Mouse (Mus musculus) brown adipose tissue, adult 24 weeks (tissue): ENCODE data around the gene Rad9a. TPM values are rescaled to one million over a fixed set of nuclear protein-coding genes. Genes with fewer than 3 reads are reported as not detected.
"Not testable (repeated sequence)": the region's sequence is repeated elsewhere in the genome, so short reads cannot be mapped to it uniquely, and the experiment has no call there.

Experiments
- H3K27ac ChIP-seq: fragments of 200-500 bp; replicated peaks from 2 replicates; pipeline ENCODE4 v1.5.1; 2012; ENCODE audit warnings: low read depth, mild to moderate bottlenecking, low read length
- H3K4me1 ChIP-seq: fragments of 200-500 bp; 2 replicates; pipeline ENCODE4 v1.6.1; 2012; ENCODE audit warnings: low read length, mixed read lengths; ENCODE audit not compliant: control insufficient read depth, insufficient read depth, insufficient read length
- H3K4me3 ChIP-seq: fragments of 200-500 bp; 2 replicates; pipeline ENCODE4 v1.5.1; 2012; ENCODE audit warnings: low read depth, mild to moderate bottlenecking, low read length, moderate library complexity; ENCODE audit not compliant: insufficient read depth
- polyA plus RNA-seq: library from polyadenylated mRNA; stranded (reverse); fragments of >200 nt; gene quantifications from 2 replicates; pipeline ENCODE4 v1.2.4, GENCODE M21; 2012; ENCODE audit not compliant: missing spikeins, insufficient read depth, insufficient read length

Rad9a gene
- polyA plus RNA-seq, result 4.4 and 7.6 TPM in 2 replicates

GRCm38 (mm10) chr19:4201291-4201909, at the start of gene Rad9a:
Rad9a (minus strand) TSS chr19:4201662.
- Histone ChIP-seq H3K4me1 (peaks cover 10% of the 10 kb centered on the region), H3K4me3 (peak within 1 kb of the TSS; percentile 70), H3K27ac (peak within 1 kb of the TSS; percentile 58)

- H3K27ac ChIP-seq, result not testable (repeated sequence)
Observed at GRCm38 (mm10) chr19:4248683-4249082, 47.2 kb upstream of the Rad9a start.

GRCm38 (mm10) chr19:4247010-4247409, 45.5 kb upstream of the Rad9a start:
- no peaks in the 10 kb centered on the region for H3K4me1 ChIP-seq
- H3K27ac ChIP-seq, result no peak overlapping the region
- no peak overlapping the region for H3K4me3 ChIP-seq

More at GRCm38 (mm10) chr19:4248683-4249082, 47.2 kb upstream of the Rad9a start:
- not testable (repeated sequence) for H3K4me1 ChIP-seq, H3K4me3 ChIP-seq

- no peak overlapping the region for H3K4me3 ChIP-seq
- no peak overlapping the region for H3K27ac ChIP-seq
- H3K4me1 ChIP-seq, result no peaks in the 10 kb centered on the region
Observed at GRCm38 (mm10) chr19:4244775-4245174, 43.3 kb upstream of the Rad9a start.

- Histone ChIP-seq H3K4me3 (no peak overlapping the region), H3K27ac (no peak overlapping the region)
Observed at GRCm38 (mm10) chr19:4242416-4242815, 41.0 kb upstream of the Rad9a start.

GRCm38 (mm10) chr19:4240247-4240668, 38.8 kb upstream of the Rad9a start:
- Histone ChIP-seq H3K27ac (no peak overlapping the region), H3K4me3 (no peak overlapping the region), H3K4me1 (no peaks in the 10 kb centered on the region)

More at GRCm38 (mm10) chr19:4242416-4242815, 41.0 kb upstream of the Rad9a start:
- H3K4me1 ChIP-seq, result no peaks in the 10 kb centered on the region

GRCm38 (mm10) chr19:4234548-4234947, 33.1 kb upstream of the Rad9a start:
- H3K4me3 ChIP-seq, result no peak overlapping the region
- H3K27ac ChIP-seq, result no peak overlapping the region
- H3K4me1 ChIP-seq, result peaks cover 16% of the 10 kb centered on the region; the same call in 1 of the 2 replicates

GRCm38 (mm10) chr19:4232651-4233050, 31.2 kb upstream of the Rad9a start:
- Histone ChIP-seq H3K27ac (peak overlapping the region; percentile 97), H3K4me1 (peaks cover 16% of the 10 kb centered on the region; the same call in 1 of the 2 replicates), H3K4me3 (peak overlapping the region; percentile 75)

- Histone ChIP-seq H3K4me3 (peak overlapping the region; percentile 75), H3K4me1 (peaks cover 16% of the 10 kb centered on the region; the same call in 1 of the 2 replicates), H3K27ac (peak overlapping the region; percentile 97)
Observed at GRCm38 (mm10) chr19:4232186-4232572, 30.7 kb upstream of the Rad9a start.

- Histone ChIP-seq H3K4me3 (peak within 1 kb of the TSS; percentile 75), H3K4me1 (peaks cover 16% of the 10 kb centered on the region; the same call in 1 of the 2 replicates), H3K27ac (peak within 1 kb of the TSS; percentile 97)
Observed at GRCm38 (mm10) chr19:4231253-4232185, 30.1 kb upstream of the Rad9a start, which contains the start of gene Pold4. Pold4 (plus strand) TSS chr19:4231899.

- Histone ChIP-seq H3K4me3 (no peak overlapping the region), H3K27ac (peak overlapping the region; percentile 73), H3K4me1 (peaks cover 16% of the 10 kb centered on the region; the same call in 1 of the 2 replicates)
Observed at GRCm38 (mm10) chr19:4230415-4230814, 29.0 kb upstream of the Rad9a start.

GRCm38 (mm10) chr19:4229451-4230076, 28.1 kb upstream of the Rad9a start:
- Histone ChIP-seq H3K4me1 (peaks cover 16% of the 10 kb centered on the region; the same call in 1 of the 2 replicates), H3K27ac (peak overlapping the region; percentile 65)

GRCm38 (mm10) chr19:4228891-4229290, 27.4 kb upstream of the Rad9a start:
- no peak overlapping the region for H3K27ac ChIP-seq
- H3K4me1 ChIP-seq, result peaks cover 16% of the 10 kb centered on the region; the same call in 1 of the 2 replicates
- no peak overlapping the region for H3K4me3 ChIP-seq

More at GRCm38 (mm10) chr19:4229451-4230076, 28.1 kb upstream of the Rad9a start:
- H3K4me3 ChIP-seq, result no peak overlapping the region

GRCm38 (mm10) chr19:4227894-4228678, 26.6 kb upstream of the Rad9a start:
- no peak overlapping the region for H3K4me3 ChIP-seq
- peaks cover 16% of the 10 kb centered on the region; the same call in 1 of the 2 replicates for H3K4me1 ChIP-seq
- no peak overlapping the region for H3K27ac ChIP-seq
